Mouse (Mus musculus) thymus, adult 18-20 months (tissue): ENCODE measurements around the gene Nusap1.
"Not testable (repeated sequence)": the region's sequence is repeated elsewhere in the genome, so short reads cannot be mapped to it uniquely, and the experiment has no call there.

Experiments used
- DNase-seq, 2 experiments: peaks; one replicate each; pipeline ENCODE4 v3.0.0; 2022; ENCODE audit warnings: mixed read lengths in 2 of 2

Gene Nusap1

GRCm38 (mm10) chr2:119618199-119618982 lies at the start of gene Nusap1, which contains the start of gene Oip5:
Gene Nusap1, plus strand, starts transcription at chr2:119618298.
Gene Oip5, minus strand, starts transcription at chr2:119618469.
- peak; percentile 90 to 95 for DNase-seq

DNA sequence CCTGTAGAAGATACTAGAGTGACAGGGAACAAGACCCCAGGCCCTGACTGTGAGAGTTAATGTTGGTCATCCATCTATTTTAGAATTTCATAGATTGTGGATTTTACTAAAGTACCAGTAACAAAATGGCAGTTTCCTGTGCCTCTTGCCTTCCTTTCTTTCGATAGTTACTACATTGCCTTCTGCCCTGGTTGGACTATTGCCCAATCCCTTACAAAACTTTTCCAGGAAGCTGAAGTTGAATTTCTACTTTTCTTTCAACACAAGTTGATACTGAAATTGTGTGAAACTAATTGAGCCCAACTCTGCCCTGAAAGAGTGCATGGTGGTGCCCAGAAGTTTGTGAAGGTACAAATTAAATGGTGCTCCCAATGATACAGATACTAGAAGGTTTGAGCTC lies 45.6 kb upstream of the Nusap1 start:
- no peak for DNase-seq

- no peak for DNase-seq
Measured at GRCm38 (mm10) chr2:119581571-119581970, 36.5 kb upstream of the Nusap1 start.

- no peak for DNase-seq
Measured at GRCm38 (mm10) chr2:119583439-119583838, 34.7 kb upstream of the Nusap1 start.

DNA sequence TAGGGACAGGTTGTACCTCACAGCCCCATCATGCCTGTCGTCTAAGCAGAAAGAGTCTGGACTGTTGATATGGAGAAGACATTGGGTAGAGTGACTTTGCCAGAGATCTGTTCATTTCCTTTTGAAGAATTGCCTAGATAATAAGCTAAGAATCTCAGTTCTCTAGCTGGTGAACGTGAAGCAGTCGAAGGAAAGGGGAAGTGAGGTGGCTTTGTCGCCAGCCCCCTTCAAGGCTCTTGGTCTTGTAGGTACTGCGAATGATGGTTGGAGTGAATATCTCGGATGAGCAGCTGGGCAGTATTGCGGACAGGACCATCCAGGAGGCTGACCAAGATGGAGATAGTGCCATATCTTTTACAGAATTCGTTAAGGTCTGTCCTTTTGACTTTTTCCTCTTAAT lies 33.8 kb upstream of the Nusap1 start:
- DNase-seq = no peak

DNA sequence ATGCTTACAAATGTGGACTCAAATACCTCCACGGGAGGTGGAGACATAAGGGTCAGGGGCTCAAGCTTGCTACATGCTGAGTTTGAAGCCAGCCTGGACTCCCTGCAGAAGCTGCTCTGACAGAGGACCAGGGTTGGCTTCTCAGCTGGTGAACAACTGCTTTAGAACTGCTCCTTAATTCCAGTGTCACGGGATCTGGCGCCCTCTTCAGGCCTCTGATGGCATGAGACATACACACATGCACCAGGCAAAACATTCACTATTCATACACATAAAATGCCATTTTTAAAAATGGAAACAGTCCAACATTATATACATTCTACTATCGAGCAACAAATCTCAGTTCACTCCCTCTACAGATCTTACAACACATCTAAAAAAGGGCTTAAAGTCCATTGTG lies 30.7 kb upstream of the Nusap1 start:
- DNase-seq = peak; percentile 41 to 46

DNA sequence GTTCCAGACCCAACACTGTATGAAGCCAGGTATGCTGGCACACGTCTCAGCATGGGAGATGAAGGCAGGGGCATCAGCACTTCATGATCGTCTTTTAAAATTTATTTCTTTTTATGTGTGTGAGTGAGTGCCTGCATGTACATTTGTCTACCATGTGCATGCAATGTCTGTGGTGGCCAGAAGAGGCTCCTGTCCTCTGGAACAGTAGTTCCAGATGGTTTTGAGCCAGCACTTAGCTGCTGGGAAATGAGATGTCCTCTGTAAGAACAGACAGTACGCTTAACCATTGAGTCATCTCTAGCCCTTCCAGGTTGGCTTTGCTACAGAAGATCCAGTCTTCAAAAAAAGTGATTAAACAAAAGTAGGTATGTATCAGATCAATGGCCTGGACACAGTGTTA lies 26.9 kb upstream of the Nusap1 start:
- no peak for DNase-seq

- DNase-seq = no peak
Measured at GRCm38 (mm10) chr2:119593765-119594112, 24.4 kb upstream of the Nusap1 start.

DNA sequence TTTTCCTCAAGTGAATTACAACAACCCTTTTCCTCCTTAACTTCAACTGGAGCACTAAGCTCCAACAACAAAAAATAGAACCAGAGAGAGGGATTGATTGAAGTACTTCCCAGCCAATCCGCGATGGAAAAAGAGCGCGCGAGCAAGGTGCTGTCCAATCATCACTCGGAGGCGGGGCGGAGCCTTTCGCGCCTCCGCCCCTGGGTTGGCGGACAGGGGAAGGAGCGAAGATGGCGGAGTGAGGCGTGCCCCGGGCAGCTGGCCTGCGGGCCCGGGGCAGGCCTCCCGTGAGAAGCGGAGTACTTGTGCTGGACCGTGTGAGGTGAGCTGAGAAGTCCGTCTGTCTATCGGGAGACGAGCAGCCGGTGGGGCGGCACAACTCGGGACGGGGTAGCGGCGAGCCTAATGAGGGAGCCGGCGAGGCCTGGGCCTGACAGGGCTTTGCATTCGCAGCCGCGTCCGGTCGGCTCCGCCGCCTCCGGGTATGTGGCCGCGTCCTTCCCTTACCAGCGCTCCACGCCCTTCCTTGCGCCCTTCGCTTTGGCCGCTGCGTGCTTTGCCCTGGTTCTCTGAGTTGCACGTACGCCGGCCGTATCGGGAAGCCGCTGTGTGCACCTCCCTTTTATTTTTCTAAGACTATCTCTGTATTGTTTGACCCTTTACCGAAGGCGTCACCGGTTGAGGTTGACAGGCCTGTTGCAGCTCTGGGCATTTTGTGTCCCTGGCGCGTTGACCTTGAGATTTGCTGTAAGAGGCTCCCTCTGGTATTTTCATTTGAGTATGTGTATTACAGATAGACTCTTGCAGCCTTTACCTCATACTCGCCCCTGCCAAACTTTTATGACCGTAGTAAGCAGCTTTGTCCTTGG lies 23.8 kb upstream of the Nusap1 start:
- DNase-seq = peak; percentile 85 to 91

DNA sequence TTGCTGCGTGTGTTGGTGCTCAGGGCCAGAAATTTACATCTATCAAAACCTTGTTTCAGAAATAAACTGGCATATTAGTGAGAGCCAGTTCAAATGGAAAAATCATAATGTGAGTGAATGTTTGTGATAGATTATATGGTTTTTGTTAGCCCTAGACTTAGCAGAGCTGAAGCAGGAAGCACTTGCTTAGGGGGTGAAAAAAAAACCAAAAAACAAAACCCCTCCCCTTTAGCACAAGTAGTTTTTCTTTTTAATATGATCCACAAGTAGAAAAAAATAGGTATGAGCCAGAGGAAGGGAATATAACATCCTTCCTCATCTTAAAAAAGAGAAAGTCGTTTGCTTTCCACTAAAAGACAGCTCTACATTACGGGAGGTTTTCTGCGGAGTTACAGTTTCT lies 22.8 kb upstream of the Nusap1 start:
- DNase-seq = no peak

GRCm38 (mm10) chr2:119596781-119597330 lies 21.2 kb upstream of the Nusap1 start:
- DNase-seq = no peak

GRCm38 (mm10) chr2:119601027-119601426 lies 17.1 kb upstream of the Nusap1 start:
- DNase-seq = no peak

GRCm38 (mm10) chr2:119601575-119601974 lies 16.5 kb upstream of the Nusap1 start:
- DNase-seq = not testable (repeated sequence)

DNA sequence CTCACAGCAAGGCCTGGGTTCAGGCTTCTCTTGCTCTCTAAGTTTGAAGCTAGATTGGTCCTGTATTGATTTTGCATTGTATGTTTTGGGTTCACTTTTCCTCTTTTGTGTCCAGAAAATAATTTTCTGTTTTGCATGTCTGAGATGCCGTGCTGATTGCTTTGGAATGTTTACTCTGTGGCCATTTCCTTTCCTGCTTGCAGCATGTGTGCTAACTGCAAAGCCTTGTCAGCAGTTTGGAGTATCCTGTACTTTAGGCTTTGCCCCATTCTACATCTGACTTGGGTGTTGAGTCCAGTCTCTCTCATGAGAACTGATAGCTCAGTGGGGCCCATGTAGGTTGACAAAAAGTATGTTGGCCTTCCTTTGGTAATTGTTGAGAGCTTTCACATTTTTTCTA lies 15.6 kb upstream of the Nusap1 start:
- no peak for DNase-seq

DNA sequence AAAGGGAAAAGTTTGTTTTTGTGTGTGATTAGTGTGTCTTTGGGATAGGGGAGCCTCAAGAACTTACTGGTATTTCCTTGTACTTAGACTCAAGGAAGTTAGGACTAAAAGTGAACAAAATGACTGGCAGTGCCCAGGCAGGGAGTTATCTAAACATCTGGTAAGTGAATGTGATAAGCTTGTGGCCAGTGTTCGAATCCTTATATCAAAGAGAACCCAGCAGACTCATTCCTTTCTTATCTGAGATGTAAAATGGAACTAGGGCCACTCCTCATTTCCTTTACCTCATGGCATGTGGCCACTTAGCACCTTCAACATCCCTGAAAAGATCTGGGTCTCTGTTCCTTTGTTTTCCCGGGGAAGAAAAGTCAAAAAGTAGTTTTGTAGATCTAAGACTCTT lies 14.2 kb upstream of the Nusap1 start:
- DNase-seq = no peak

DNA sequence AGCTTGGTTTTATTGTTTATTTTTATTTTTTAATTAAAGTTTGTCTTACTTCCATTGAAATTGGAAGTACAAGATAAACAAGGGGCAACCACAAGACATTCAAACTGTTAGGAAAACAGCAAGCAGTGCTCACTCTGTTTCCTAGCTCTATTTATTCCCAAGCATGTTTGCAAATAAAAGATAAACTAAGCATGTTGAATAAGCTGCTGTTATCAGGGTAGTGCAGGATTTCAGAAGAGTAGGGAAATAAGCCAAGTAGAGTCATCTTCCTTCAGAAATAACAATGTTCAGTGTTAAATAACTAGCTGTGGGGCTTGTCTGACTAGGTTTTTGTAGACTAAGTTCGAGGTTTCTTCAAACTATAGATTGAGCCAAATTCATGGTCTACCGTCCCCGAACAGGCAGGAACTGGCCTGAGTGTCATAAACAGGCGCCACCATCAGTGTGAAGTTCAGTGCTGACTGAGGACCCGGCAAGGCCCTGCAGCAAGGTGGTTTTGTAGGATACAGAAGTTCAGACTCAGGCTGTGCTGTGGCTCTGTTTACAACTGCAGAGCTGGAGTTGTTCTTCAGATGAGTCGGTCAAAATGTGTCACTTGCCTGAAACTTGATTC lies 12.6 kb upstream of the Nusap1 start:
- DNase-seq = no peak

DNA sequence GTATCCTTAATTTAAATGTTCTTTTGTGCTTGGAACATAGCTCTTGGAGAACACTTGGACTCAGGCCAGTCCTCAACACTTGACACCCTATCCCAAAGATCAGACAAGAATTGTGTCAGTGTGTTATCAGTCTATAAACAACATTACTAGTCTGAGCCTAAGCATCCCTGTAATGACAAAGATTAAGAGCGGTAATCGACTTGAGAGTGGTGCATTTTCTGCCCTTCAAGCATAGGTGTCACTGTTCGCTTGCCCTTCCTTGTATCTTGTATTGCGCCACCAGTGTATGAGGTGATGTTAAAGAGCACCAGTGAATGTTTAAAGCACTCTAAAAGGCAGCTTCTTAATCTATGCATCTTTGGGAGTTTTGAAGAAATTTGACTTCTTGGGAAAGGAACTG lies 11.1 kb upstream of the Nusap1 start:
- no peak for DNase-seq

DNA sequence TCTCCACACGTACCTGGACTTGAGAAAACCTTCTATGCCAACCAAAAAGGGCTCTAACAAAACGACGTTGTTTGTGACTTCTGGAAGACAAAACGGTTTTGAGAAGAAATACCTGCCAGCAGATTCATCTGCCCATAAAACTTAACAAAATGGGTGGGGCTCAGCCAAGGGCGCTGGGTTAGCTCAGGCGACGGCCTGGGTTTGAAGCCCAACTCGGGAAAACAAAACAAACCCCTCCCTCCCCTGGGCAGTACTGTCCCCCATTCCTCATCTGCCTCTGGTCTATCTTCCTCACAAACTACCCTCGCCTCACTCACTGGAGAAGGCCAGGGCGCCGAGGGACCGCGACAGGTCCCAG lies 278 bp upstream of the Nusap1 start:
- no peak for DNase-seq

DNA sequence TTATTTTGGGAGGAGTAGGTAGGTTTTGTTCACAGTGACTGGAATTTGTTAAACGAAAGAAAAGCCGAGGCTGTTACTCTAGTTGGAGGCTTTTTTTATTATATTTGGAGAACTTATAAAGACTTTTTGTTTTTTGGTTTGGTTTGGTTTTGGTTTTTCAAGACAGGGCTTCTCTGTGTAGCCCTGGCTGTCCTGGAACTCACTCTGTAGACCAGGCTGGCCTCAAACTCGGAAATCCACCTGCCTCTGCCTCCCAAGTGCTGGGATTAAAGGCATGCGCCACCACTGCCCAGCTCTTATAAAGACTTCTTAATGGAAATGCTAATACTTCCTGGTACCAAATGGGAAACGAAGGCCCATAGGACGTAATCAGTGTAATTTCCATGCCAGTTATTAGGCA lies 904 bp downstream of the Nusap1 start:
- not testable (repeated sequence) for DNase-seq

DNA sequence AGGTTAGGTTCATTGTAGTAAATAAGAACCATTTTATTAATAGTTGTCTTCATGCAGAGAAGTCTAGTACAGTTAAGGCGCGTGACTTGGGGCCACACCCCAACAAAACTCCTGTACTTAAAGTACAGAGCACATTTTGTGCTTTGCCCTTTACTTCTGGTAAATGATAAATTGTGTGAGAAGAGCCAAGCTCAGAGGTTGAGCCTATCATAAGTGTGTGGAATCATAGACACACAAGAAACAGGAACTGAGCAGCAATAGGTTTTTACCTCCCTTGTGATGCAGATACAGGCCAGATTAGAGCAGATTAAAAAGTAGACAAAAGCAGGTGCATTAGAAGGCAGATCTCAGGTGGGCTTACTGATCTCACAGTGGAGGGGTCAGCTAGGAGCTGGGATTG lies 3.2 kb downstream of the Nusap1 start:
- DNase-seq = no peak

GRCm38 (mm10) chr2:119636781-119637180 lies 18.7 kb downstream of the Nusap1 start:
- DNase-seq = no peak

GRCm38 (mm10) chr2:119641214-119641912 lies 23.3 kb downstream of the Nusap1 start:
- DNase-seq = no peak

- DNase-seq = no peak
Measured at GRCm38 (mm10) chr2:119644254-119644653, 26.2 kb downstream of the Nusap1 start.
